Mouse (Mus musculus): ENCODE data around the gene Ddx6. TPM values are rescaled to one million over a fixed set of nuclear protein-coding genes. Genes with fewer than 3 reads are reported as not detected.

Gene Ddx6
- polyA plus RNA-seq, 1 experiment: 20.8 TPM

DNA sequence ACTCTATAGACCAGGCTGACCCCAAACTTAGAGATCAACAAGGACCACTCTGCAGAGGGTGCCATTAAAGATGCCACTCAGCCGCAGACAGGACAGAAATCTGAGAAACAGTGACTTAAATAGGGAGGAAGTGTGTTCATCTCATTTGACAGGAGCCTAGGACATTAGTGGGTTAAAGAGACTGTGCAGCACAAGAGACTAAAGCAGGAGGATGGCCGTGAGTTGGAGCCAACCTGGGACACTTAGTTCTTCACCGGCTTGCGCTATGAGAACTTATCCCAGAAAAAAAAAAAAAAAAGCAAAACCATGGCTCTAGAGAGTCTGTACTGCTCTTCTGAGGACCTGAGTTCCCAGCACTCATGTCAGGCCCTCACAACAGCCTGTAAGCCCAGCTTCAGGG is 43.0 kb downstream of the Ddx6 start:
- Histone ChIP-seq H3K27me3 (replicated peaks; ENCODE audit: control insufficient read depth, insufficient read depth, low read length) (no peaks in the 10 kb centered on the region), H3K36me3 (ENCODE audit: control insufficient read depth, insufficient read depth, low read length) (no peaks in the 10 kb centered on the region), H3K4me1 (ENCODE audit: control insufficient read depth, insufficient read depth, low read length) (no peaks in the 10 kb centered on the region), H3K4me3 (ENCODE audit: insufficient read depth, low read depth, low read length) (no peak overlapping the region), H3K27ac (ENCODE audit: insufficient read depth, low read depth, low read length) (no peak overlapping the region)
- TF ChIP-seq POLR2A (IDR thresholded peaks at IDR 0.05; ENCODE audit: low read depth, low read length): no peak
- TF ChIP-seq CTCF (conservative IDR thresholded peaks at IDR 0.05; ENCODE audit: insufficient read depth, insufficient read length, low read depth, low read length): no peak
- DNase-seq: no peak
- 82% methylated on average over 4 of the region's 4 CpGs for WGBS

DNA sequence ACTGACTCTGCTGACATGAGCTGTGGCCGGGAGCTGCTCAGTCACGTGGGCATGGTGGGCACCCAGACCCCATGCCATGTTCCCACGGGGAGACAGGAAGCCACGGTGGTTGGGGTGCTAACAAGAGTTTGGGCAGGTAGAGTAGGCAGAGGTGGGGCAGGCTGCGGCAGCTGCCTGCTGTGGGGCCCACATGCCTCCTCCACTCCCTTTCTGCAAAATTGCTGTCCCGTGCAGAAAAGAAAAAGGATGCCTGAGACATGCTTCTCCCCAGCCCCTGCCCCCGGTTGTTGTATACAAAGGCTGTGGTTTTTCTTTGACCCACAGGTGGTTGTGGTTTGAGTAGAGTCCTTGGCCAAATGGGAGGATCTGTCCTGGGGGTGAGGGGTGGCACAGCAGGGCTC is 44.2 kb downstream of the Ddx6 start:
- no peaks in the 10 kb centered on the region for H3K4me1 ChIP-seq (ENCODE audit: control insufficient read depth, insufficient read depth, low read length)
- TF ChIP-seq POLR2A (IDR thresholded peaks at IDR 0.05; ENCODE audit: low read depth, low read length) (no peak), CTCF (conservative IDR thresholded peaks at IDR 0.05; ENCODE audit: insufficient read depth, insufficient read length, low read depth, low read length) (no peak)
- H3K27me3 ChIP-seq (replicated peaks; ENCODE audit: control insufficient read depth, insufficient read depth, low read length): no peaks in the 10 kb centered on the region
- H3K36me3 ChIP-seq (ENCODE audit: control insufficient read depth, insufficient read depth, low read length): no peaks in the 10 kb centered on the region
- DNase-seq: no peak
- H3K27ac ChIP-seq (ENCODE audit: insufficient read depth, low read depth, low read length): no peak overlapping the region
- WGBS: 63% methylated on average over 7 of the region's 7 CpGs
- H3K4me3 ChIP-seq (ENCODE audit: insufficient read depth, low read depth, low read length): no peak overlapping the region

DNA sequence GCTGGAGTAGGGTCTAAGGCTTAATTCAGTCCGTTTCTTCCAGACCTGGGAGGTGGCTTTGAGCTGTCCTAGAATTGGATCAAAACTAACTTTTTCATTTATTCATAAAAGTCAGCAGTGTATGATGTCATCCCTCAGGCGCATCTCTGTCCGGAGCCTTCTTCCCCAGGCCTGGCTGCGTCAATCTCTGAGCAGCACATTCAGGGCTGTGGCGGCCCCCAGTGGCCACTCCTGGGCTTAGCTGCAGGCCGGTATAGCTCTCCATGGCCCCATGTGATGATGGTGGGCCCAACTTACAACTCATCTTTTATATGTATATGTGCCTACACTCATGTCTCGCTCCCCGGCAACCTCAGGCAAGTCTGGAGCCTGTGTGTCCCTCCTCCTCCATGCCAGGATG is 47.3 kb downstream of the Ddx6 start:
- H3K4me1 ChIP-seq (ENCODE audit: control insufficient read depth, insufficient read depth, low read length): peaks cover 6% of the 10 kb centered on the region; the same call in 1 of the 2 replicates
- H3K27ac ChIP-seq (ENCODE audit: insufficient read depth, low read depth, low read length): no peak overlapping the region
- H3K4me3 ChIP-seq (ENCODE audit: insufficient read depth, low read depth, low read length): no peak overlapping the region
- no peaks in the 10 kb centered on the region for H3K36me3 ChIP-seq (ENCODE audit: control insufficient read depth, insufficient read depth, low read length)
- WGBS: 16% methylated on average over 8 of the region's 8 CpGs
- H3K27me3 ChIP-seq (replicated peaks; ENCODE audit: control insufficient read depth, insufficient read depth, low read length): no peaks in the 10 kb centered on the region
- DNase-seq: peak; percentile 76
- TF ChIP-seq POLR2A (IDR thresholded peaks at IDR 0.05; ENCODE audit: low read depth, low read length): no peak
- peak; percentile 89 for TF ChIP-seq CTCF (conservative IDR thresholded peaks at IDR 0.05; ENCODE audit: insufficient read depth, insufficient read length, low read depth, low read length)

DNA sequence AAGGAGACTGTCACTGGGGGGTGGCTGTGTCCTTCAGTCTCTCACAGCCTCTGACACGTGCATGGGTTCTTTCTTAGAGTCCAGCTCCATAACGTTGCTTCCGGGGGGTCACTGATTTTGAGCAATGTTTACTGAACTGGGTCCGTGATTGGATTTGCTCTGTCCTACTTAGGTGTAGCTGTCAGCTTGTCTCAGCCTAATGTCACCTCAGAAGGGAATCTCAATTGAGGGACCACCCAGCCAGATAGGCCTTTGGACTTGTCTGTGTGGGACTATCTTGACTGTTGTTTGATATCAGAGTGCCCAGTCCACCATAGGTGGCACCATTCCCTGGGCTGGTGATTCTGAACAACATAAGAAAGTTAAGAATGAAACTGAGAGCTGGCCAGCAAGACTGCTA is 49.2 kb downstream of the Ddx6 start:
- Histone ChIP-seq H3K4me3 (ENCODE audit: insufficient read depth, low read depth, low read length) (no peak overlapping the region), H3K36me3 (ENCODE audit: control insufficient read depth, insufficient read depth, low read length) (no peaks in the 10 kb centered on the region), H3K4me1 (ENCODE audit: control insufficient read depth, insufficient read depth, low read length) (peaks cover 6% of the 10 kb centered on the region; the same call in 1 of the 2 replicates), H3K27ac (ENCODE audit: insufficient read depth, low read depth, low read length) (no peak overlapping the region), H3K27me3 (replicated peaks; ENCODE audit: control insufficient read depth, insufficient read depth, low read length) (no peaks in the 10 kb centered on the region)
- no peak for DNase-seq
- WGBS: 87% methylated on average over 4 of the region's 4 CpGs
- TF ChIP-seq POLR2A (IDR thresholded peaks at IDR 0.05; ENCODE audit: low read depth, low read length) (no peak), CTCF (conservative IDR thresholded peaks at IDR 0.05; ENCODE audit: insufficient read depth, insufficient read length, low read depth, low read length) (no peak)

DNA sequence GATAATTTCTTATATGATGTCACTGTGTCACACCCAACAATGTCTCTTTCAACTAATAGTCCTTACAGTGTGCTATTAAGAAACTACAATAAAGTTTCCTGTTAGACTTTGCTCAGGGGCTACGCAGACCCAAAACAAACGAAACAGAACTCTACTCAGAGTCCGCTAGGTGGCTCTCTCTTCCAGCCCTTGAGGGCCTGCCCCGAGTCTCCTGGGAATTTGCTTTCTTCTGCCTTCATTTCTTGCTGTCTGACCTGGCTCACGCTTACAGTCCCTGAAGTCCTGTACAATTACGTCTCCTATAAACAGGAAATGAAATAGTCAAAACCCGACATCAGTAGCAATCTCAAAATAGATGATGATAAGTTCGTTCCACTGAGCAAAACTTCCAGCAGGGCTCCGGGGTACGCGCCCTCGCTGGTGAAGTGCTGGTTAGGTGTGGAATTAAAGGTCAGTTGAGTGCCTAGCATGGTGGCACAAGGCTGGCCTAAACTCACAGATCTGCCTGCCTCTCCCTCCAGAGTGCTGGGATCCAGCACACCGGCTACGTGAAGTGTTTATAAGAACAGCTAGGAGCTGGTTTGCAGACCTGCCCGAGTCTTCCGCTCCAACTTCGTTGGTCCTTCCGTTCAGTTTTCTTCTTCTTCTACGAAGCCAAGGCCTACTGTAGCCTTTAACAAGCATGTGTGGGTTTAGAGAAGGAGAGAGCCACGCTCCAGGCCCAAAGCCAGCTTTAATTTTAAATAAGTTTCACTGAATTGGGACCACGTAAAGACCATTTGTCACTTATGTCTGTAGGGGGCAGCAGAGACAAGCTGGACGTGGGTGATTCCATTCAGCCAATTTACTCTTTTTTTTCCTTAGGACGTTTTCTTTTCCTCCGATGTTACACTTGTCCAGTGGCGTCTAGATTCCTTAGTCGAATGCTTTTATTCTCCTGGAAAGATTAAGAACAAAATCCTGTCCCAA is 50.7 kb downstream of the Ddx6 start:
- Histone ChIP-seq H3K27ac (ENCODE audit: insufficient read depth, low read depth, low read length) (peak overlapping the region; percentile 1; the same call in 1 of the 2 replicates), H3K4me3 (ENCODE audit: insufficient read depth, low read depth, low read length) (peak overlapping the region; percentile 29; the same call in 1 of the 2 replicates), H3K4me1 (ENCODE audit: control insufficient read depth, insufficient read depth, low read length) (peaks cover 6% of the 10 kb centered on the region; the same call in 1 of the 2 replicates), H3K27me3 (replicated peaks; ENCODE audit: control insufficient read depth, insufficient read depth, low read length) (no peaks in the 10 kb centered on the region), H3K36me3 (ENCODE audit: control insufficient read depth, insufficient read depth, low read length) (no peaks in the 10 kb centered on the region)
- 17% methylated on average over 26 of the region's 26 CpGs for WGBS
- peak; percentile 74 for TF ChIP-seq CTCF (conservative IDR thresholded peaks at IDR 0.05; ENCODE audit: insufficient read depth, insufficient read length, low read depth, low read length)
- no peak for TF ChIP-seq POLR2A (IDR thresholded peaks at IDR 0.05; ENCODE audit: low read depth, low read length)
- DNase-seq: peak; percentile 84

DNA sequence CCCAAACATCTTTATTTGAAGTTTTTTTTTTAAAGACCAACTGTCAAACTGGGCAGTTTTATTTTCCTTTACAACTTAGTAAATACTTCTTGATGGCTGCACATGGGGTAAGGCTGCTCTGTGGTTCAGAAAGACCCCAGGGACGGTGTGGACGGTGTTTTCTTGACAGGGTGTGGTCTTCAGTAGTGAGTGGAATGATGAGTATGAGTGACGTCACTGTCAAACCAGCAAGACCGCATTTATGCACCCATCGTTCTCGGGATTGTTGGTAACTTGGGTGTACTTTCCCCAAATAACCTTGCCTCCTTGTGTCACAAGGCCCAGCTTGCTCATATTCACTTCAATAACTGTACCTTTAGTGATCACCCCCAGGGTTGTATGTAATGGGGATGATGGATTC is 59.0 kb downstream of the Ddx6 start:
- H3K36me3 ChIP-seq (ENCODE audit: control insufficient read depth, insufficient read depth, low read length): no peaks in the 10 kb centered on the region
- WGBS: 91% methylated on average over 6 of the region's 6 CpGs

DNA sequence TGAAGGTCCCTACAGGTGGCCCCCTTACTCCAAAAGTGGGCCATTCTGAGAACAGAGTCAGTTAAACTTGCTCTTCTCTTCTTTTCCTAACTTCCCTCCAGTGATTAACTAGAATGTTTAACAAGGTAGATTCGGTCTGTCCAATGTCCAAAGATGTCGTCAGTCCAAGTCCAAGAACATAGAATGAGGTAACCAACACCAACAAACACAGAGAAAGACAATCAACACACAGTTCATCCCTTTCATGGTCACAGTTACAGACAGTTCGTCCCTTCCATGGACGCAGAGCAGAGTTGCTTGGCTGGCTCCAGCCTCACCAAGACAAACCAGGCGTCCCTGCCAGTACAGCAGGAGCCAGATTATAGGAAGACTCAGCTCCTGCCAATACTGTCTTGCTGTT is 66.7 kb downstream of the Ddx6 start:
- Histone ChIP-seq H3K4me3 (ENCODE audit: insufficient read depth, low read depth, low read length) (peak overlapping the region; percentile 24), H3K36me3 (ENCODE audit: control insufficient read depth, insufficient read depth, low read length) (no peaks in the 10 kb centered on the region), H3K27ac (ENCODE audit: insufficient read depth, low read depth, low read length) (peak overlapping the region; percentile 70), H3K27me3 (replicated peaks; ENCODE audit: control insufficient read depth, insufficient read depth, low read length) (no peaks in the 10 kb centered on the region), H3K4me1 (ENCODE audit: control insufficient read depth, insufficient read depth, low read length) (peaks cover 9% of the 10 kb centered on the region; the same call in 1 of the 2 replicates)
- TF ChIP-seq CTCF (conservative IDR thresholded peaks at IDR 0.05; ENCODE audit: insufficient read depth, insufficient read length, low read depth, low read length) (no peak), POLR2A (IDR thresholded peaks at IDR 0.05; ENCODE audit: low read depth, low read length) (peak; percentile 11)
- WGBS: 71% methylated on average over 5 of the region's 5 CpGs
- DNase-seq: peak; percentile 78

More for the DNA sequence above, 59.0 kb downstream of the Ddx6 start:
- TF ChIP-seq POLR2A (IDR thresholded peaks at IDR 0.05; ENCODE audit: low read depth, low read length) (no peak), CTCF (conservative IDR thresholded peaks at IDR 0.05; ENCODE audit: insufficient read depth, insufficient read length, low read depth, low read length) (no peak)
- H3K27ac ChIP-seq (ENCODE audit: insufficient read depth, low read depth, low read length): no peak overlapping the region
- H3K4me1 ChIP-seq (ENCODE audit: control insufficient read depth, insufficient read depth, low read length): no peaks in the 10 kb centered on the region
- H3K4me3 ChIP-seq (ENCODE audit: insufficient read depth, low read depth, low read length): no peak overlapping the region
- DNase-seq: no peak
- H3K27me3 ChIP-seq (replicated peaks; ENCODE audit: control insufficient read depth, insufficient read depth, low read length): no peaks in the 10 kb centered on the region
